Mouse (Mus musculus): ENCODE measurements around the gene Gm47429.

DNA sequence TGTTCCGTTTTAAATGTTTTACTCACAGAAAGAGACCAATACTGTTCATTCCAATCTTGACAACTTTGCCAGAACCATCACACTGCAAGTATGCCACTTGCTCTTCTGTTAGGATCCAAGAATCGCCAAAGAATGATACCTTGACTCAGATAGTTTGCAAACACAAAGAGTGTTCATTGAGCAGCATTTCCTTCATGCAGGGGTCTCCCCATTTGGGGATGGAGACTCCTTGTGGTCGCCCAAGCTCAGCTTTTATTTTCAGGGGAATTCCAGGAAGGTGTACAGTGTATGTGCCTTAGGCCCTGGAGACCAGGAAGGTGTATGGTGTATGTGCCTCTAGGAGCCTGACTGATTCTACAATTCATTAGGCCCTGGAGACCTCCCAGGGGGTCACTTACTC lies 25.3 kb downstream of the Gm47429 start:
- TF ChIP-seq POLR2A (IDR thresholded peaks at IDR 0.05; ENCODE audit: extremely low read depth, insufficient read depth, low read length): no peak
- no peak for TF ChIP-seq CTCF (IDR thresholded peaks at IDR 0.05; ENCODE audit: low read depth, low read length)
